Mouse (Mus musculus) embryonic fibroblast, embryonic 13.5 days (primary cell): ENCODE measurements around the gene Zbtb2. TPM values are rescaled to one million over a fixed set of nuclear protein-coding genes. Genes with fewer than 3 reads are reported as not detected.

ENCODE experiments used
- H3K27ac ChIP-seq: 2 replicates; pipeline ENCODE4 v1.5.1; 2012; ENCODE audit warnings: low read length, control low read depth, inconsistent platforms; ENCODE audit not compliant: insufficient read depth
- H3K4me1 ChIP-seq: 2 replicates; pipeline ENCODE4 v1.6.1; 2011; ENCODE audit warnings: low read length; ENCODE audit not compliant: control insufficient read depth, insufficient read depth
- H3K4me3 ChIP-seq: 2 replicates; pipeline ENCODE4 v1.5.1; 2011; ENCODE audit warnings: mild to moderate bottlenecking, control low read depth, low read length; ENCODE audit not compliant: insufficient read depth
- CTCF ChIP-seq: IDR thresholded peaks from 2 replicates; pipeline ENCODE4 v1.5.1; 2011; ENCODE audit warnings: mild to moderate bottlenecking, control low read depth, low read length, moderate library complexity, borderline replicate concordance; ENCODE audit not compliant: insufficient read depth
- POLR2A ChIP-seq: IDR thresholded peaks from 2 replicates; pipeline ENCODE4 v1.6.1; 2011; ENCODE audit warnings: low read depth, mild to moderate bottlenecking, control low read depth, low read length, moderate library complexity
- polyA plus RNA-seq: library from polyadenylated mRNA; stranded (reverse); fragments of >200 nt; gene quantifications from 2 replicates; pipeline ENCODE4 v1.2.4, GENCODE M21; 2011; ENCODE audit warnings: low read depth; ENCODE audit not compliant: missing spikeins, insufficient read length

Gene Zbtb2
- polyA plus RNA-seq, 1 experiment, result 10.6 TPM

DNA sequence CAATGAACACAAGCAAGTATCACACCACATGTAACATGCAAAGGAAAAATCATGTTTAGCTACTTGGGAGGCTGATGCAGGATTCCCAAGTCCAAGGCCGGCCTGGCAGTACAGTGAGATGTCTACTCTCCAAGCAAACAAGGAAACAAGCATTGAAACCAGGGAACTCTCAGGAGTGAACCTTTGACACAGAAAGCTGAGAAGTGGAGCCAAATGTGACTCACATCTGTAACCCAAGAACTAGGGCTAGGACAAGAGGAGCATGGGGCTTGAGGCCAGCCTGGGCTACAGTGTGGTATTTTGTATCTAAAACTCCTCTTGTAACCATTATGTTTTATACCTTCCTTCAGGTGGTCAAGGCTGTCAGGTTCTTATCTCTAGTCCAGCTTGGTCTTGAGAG, 19.3 kb upstream of the Zbtb2 start:
- Histone ChIP-seq H3K4me3 (no peak overlapping the region), H3K4me1 (0 out of 2 replicates have a peak, but pooled peaks cover 2% of the 10 kb centered on the region), H3K27ac (no peak overlapping the region)
- no peak for TF ChIP-seq POLR2A
- no peak for TF ChIP-seq CTCF

DNA sequence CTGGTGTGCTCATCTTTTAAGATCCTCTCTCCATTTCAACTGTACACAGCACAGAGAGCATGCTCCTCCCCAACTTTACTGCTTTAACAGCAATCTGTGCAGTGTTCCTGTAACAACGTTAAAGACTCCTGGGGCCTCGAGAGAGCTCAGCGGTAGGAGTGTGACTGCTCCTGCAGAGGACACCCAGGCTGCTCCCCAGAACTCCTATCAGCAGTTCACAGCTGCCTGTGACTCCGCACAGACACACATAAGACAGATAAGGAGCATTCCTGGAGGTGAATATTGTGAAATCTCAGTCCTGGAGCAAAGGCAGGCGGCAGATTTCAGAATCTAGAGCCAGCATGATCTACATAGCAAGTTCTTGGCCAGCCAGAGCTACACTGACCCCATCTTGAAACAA, 17.6 kb upstream of the Zbtb2 start:
- H3K27ac ChIP-seq, result no peak overlapping the region
- H3K4me3 ChIP-seq, result no peak overlapping the region
- 0 out of 2 replicates have a peak, but pooled peaks cover 2% of the 10 kb centered on the region for H3K4me1 ChIP-seq
- TF ChIP-seq POLR2A (no peak), CTCF (no peak)

DNA sequence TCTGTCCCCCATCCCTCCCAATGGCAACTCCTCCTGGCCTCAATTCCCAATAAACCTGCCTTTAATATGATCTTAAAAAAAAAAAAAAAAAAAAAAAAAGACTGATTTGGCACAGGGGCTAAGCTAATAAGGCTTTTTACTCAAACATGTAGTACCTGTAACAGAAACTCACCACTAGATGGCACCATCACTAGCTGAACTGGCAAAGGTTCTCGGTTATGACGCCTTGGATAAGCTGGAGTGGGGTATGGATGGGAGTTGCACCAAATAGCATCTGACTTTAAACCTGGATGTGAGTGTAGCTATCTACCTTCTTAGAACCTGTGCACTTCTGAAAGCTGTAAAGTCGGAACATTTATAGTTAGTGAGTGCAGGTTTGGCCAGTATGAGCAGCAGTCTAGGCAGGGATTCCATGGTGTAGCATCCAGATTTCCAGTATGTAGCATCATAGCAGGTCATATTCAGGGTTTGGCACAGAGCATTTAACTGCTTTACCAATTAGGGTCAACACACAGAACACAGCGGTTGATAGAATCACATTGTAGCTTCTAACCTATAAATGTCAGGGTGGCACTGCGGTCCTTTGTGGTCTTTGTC, 17.1 kb upstream of the Zbtb2 start:
- TF ChIP-seq POLR2A, result no peak
- TF ChIP-seq CTCF, result no peak
- Histone ChIP-seq H3K27ac (no peak overlapping the region), H3K4me1 (0 out of 2 replicates have a peak, but pooled peaks cover 2% of the 10 kb centered on the region), H3K4me3 (no peak overlapping the region)

DNA sequence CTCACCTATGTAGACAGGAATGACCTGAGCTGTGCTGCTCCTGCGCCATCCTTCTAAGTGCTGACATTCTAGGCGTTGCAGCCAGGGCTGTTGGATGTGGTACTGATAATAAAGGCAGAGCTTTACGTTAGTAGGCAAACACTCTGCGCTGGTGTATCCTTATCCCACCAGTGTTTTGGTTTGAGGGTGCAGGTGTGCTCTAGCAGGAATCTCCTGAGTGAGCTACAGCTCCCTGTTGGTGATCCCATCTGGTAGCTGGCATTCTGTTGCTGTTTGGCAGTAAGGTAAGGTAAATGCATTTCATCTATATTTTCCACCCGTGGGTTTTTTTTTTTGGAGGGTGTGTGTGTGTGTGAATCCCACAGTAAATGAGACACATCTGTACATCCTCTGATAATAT, 10.2 kb upstream of the Zbtb2 start:
- no peak overlapping the region for H3K27ac ChIP-seq
- peaks cover 5% of the 10 kb centered on the region; the same call in 1 of the 2 replicates for H3K4me1 ChIP-seq
- TF ChIP-seq CTCF (no peak), POLR2A (no peak)
- H3K4me3 ChIP-seq, result no peak overlapping the region

DNA sequence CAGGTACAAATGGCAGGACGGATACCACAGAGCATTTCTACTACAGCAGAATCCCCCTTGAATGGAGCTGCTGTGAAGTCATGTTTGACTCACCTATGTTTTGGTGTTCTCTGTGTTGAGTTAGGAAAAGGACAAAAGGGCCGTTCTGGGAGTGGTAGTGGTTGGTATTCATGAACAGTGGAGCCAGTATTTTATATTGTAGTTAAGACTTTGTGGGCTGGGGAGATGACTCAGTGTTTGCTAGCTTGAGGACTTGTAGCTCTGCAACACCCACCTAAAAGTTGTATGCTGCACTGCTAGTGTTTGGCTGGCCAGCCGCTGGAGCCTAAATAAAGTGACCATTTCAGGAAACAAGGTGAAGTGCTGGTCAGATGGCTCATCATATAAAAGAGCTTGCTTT, 7.4 kb upstream of the Zbtb2 start:
- TF ChIP-seq CTCF (no peak), POLR2A (no peak)

DNA sequence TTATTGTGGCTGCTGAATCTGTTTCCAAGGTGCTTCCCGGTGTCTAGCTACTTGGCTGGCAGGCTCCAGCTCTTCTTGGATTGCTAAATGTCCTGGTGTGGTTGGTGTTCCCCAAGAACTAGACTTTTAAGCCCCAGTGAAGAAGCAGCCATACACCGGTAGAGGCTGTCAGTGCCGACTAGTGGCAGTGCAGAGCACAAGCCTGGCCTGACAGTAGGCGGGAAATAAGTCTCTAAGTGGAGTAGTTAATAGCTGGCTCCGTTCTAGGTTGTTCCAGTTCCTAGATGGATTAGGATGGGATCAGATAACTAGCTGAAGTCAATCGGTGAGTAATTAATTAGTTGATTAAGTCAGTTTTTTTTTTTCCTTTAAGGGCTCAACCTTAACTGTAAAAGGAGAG, 3.9 kb upstream of the Zbtb2 start:
- TF ChIP-seq CTCF (no peak), POLR2A (no peak)
- no peak overlapping the region for H3K4me3 ChIP-seq
- H3K4me1 ChIP-seq, result peaks cover 12% of the 10 kb centered on the region
- no peak overlapping the region for H3K27ac ChIP-seq

More for the DNA sequence above, 7.4 kb upstream of the Zbtb2 start:
- no peak overlapping the region for H3K4me3 ChIP-seq
- no peak overlapping the region for H3K27ac ChIP-seq
- H3K4me1 ChIP-seq, result peaks cover 8% of the 10 kb centered on the region

DNA sequence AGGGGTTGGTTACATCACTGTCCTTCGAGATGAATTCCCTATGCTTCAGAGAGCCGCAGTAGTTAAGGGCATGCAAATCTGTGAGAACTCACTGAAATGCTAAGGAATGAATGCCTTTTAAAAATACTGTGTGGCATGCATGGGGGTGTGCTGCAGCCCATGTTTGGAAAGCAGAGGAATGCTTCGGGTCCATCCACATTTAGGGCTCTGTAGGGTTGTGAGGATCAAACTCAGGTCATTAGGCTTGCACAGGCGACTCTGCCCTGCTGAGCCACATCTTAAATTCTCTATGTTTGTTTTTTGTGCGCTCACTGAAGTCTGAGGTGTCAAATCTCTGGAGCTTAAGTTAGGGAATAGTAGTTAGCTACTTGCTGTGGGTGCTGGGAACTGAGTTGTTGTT, 3.2 kb upstream of the Zbtb2 start:
- Histone ChIP-seq H3K27ac (no peak overlapping the region), H3K4me1 (peaks cover 12% of the 10 kb centered on the region)
- TF ChIP-seq POLR2A, result no peak
- no peak for TF ChIP-seq CTCF

DNA sequence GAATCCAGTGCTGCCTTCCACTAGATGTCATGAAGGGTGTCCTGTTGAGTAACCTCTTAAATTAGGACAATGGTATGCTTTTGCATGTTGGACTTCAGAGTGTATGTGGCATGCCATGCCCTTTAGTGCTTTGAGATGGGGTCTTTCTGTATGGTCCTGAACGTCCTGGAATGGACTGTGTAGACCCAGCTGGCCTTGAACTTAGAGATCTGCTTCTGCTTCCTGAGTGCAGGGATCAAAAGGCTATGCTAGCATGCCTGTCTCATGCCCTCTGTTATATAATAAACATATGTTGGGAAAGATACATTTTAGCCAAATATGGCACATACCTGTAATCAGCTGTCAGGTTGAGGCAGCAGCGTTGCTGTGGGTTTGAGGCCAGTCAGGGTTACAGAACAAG, 2.6 kb upstream of the Zbtb2 start:
- Histone ChIP-seq H3K4me3 (no peak overlapping the region), H3K4me1 (peaks cover 12% of the 10 kb centered on the region), H3K27ac (no peak overlapping the region)
- no peak for TF ChIP-seq POLR2A
- no peak for TF ChIP-seq CTCF

More for the DNA sequence above, 3.2 kb upstream of the Zbtb2 start:
- H3K4me3 ChIP-seq, result no peak overlapping the region

DNA sequence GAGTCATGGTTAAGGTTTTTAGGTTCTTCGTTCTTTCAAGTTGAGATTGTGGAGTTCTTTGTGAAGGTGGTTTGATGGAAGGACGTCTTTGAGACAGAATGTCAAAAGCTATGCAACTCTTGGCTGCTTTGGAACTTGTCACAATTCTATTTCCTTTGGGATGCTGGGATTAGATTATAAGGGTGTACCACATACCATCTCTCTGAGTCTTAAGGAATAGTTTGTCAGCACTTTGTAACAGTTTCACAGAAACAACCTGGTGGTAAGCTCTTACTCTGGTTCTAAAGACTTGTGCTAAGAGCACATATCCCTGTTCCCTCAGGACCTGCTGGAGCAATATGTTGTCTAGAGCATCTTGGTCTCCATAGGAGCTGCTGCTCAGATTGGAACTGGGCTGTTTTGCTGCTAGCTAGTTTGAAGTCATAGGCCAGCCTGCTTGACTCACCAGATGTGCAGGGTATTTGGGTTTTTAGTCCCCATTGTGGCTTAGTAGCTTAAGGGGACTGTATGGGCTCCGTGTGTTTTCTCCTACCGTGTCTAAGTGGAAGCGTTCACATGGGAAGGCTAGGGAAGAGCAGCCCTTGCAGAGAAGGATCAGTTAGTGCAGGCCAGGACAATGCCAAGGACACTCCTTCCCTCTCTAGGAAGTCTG, 1.7 kb upstream of the Zbtb2 start:
- peak overlapping the region; percentile 83 for H3K4me3 ChIP-seq
- H3K27ac ChIP-seq, result 0 out of 2 replicates have a peak overlapping the region, but pooled peaks have one; percentile 4
- peaks cover 7% of the 10 kb centered on the region for H3K4me1 ChIP-seq
- TF ChIP-seq POLR2A (no peak), CTCF (no peak)

DNA sequence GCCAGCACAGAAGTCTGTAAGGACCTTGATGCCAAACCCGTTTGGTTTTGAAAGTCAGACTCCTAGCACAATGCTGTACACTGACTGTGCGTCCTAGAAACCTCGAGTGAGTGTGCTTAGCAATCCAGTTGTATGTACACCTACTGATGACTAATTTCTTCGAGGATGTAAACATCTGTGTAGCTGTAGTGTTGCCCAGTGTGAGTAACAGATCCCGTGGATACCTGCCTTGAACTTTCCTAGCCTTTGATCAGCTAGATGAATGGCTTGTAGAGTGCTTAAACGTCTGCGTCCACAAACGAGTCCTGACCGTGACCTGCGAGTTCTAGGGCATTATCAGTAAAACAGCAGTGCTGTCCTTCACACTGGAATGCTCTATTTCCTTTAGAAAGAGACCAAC, 1.1 kb upstream of the Zbtb2 start:
- Histone ChIP-seq H3K4me1 (peaks cover 7% of the 10 kb centered on the region), H3K4me3 (peak overlapping the region; percentile 83), H3K27ac (0 out of 2 replicates have a peak overlapping the region, but pooled peaks have one; percentile 4)
- TF ChIP-seq POLR2A, result no peak
- no peak for TF ChIP-seq CTCF
